Mouse (Mus musculus) CD4-positive helper T cell, adult 2 months (primary cell): Measurements from ENCODE around the gene Gldn.

Experiments used
- DNase-seq: peaks from one replicate; pipeline ENCODE4 v3.0.0-alpha.2; 2012; ENCODE audit warnings: low read depth, missing footprints, low spot score

Gene Gldn

GRCm38 (mm10) chr9:54286331-54286987 lies at the start of gene Gldn:
Gldn (plus strand) TSS chr9:54286486.
- DNase-seq = no peak

- DNase-seq = no peak
Observed at GRCm38 (mm10) chr9:54244869-54245665, 41.2 kb upstream of the Gldn start.

- DNase-seq = no peak
Observed at GRCm38 (mm10) chr9:54264754-54265153, 21.5 kb upstream of the Gldn start.

GRCm38 (mm10) chr9:54268010-54268409 lies 18.3 kb upstream of the Gldn start, which contains the start of gene Cyp19a1:
Cyp19a1 (minus strand) TSS chr9:54268110.
- DNase-seq = no peak

- DNase-seq = no peak
Observed at GRCm38 (mm10) chr9:54269987-54270386, 16.3 kb upstream of the Gldn start.

- no peak for DNase-seq
Observed at GRCm38 (mm10) chr9:54270889-54271288, 15.4 kb upstream of the Gldn start.

GRCm38 (mm10) chr9:54275283-54275682 lies 11.0 kb upstream of the Gldn start:
- DNase-seq = no peak

- DNase-seq = no peak
Observed at GRCm38 (mm10) chr9:54279046-54279589, 7.2 kb upstream of the Gldn start.

GRCm38 (mm10) chr9:54287804-54288203 lies 1.5 kb downstream of the Gldn start:
- no peak for DNase-seq

- DNase-seq = no peak
Observed at GRCm38 (mm10) chr9:54299389-54299788, 13.1 kb downstream of the Gldn start.

- no peak for DNase-seq
Observed at GRCm38 (mm10) chr9:54299792-54300191, 13.5 kb downstream of the Gldn start.

- DNase-seq = no peak
Observed at GRCm38 (mm10) chr9:54301255-54301654, 15.0 kb downstream of the Gldn start.

- no peak for DNase-seq
Observed at GRCm38 (mm10) chr9:54308209-54308608, 21.9 kb downstream of the Gldn start.

GRCm38 (mm10) chr9:54308751-54309358 lies 22.6 kb downstream of the Gldn start:
- DNase-seq = no peak

- no peak for DNase-seq
Observed at GRCm38 (mm10) chr9:54316363-54316762, 30.1 kb downstream of the Gldn start.

GRCm38 (mm10) chr9:54323456-54323855 lies 37.2 kb downstream of the Gldn start:
- DNase-seq = no peak

- no peak for DNase-seq
Observed at GRCm38 (mm10) chr9:54329201-54329600, 42.9 kb downstream of the Gldn start.

GRCm38 (mm10) chr9:54335582-54335981 lies 49.3 kb downstream of the Gldn start:
- DNase-seq = no peak

GRCm38 (mm10) chr9:54336532-54337144 lies 50.4 kb downstream of the Gldn start:
- no peak for DNase-seq

- DNase-seq = no peak
Observed at GRCm38 (mm10) chr9:54342026-54342425, 55.7 kb downstream of the Gldn start.

- DNase-seq = no peak
Observed at GRCm38 (mm10) chr9:54356756-54357155, 70.5 kb downstream of the Gldn start.
